Mouse (Mus musculus) gastrocnemius, postnatal 14 days (tissue): ENCODE data around the gene Hivep3. TPM values are rescaled to one million over a fixed set of nuclear protein-coding genes. Genes with fewer than 3 reads are reported as not detected.

Experiments
- DNase-seq: peaks from one replicate; pipeline ENCODE4 v3.0.0; 2021; ENCODE audit warnings: mixed read lengths
- intact Hi-C: fragments of 180-260 bp; cut with DNase I; formaldehyde crosslinking; loops from one replicate; pipeline ENCODE4 v1.15.1; 2025; ENCODE audit warnings: low total_unique reads
- total RNA-seq, 2 experiments: library from RNA; stranded (reverse); gene quantifications; 2 replicates each; pipeline ENCODE4 v1.2.3; 2021

Gene Hivep3
- total RNA-seq, 2 experiments from 2014 or later = 2.9 to 3.0 TPM

- intact Hi-C loops = no loop called here
- peak; percentile 77 for DNase-seq
Measured at GRCm38 (mm10) chr4:120148291-120149141, 414.9 kb downstream of the Hivep3 start.

GRCm38 (mm10) chr4:120149142-120149524, 415.5 kb downstream of the Hivep3 start:
- no peak for DNase-seq

GRCm38 (mm10) chr4:120150345-120150920, 416.8 kb downstream of the Hivep3 start:
- intact Hi-C loops = no loop called here
- DNase-seq = no peak

More at GRCm38 (mm10) chr4:120149142-120149524, 415.5 kb downstream of the Hivep3 start:
- intact Hi-C loops = no loop called here

DNA sequence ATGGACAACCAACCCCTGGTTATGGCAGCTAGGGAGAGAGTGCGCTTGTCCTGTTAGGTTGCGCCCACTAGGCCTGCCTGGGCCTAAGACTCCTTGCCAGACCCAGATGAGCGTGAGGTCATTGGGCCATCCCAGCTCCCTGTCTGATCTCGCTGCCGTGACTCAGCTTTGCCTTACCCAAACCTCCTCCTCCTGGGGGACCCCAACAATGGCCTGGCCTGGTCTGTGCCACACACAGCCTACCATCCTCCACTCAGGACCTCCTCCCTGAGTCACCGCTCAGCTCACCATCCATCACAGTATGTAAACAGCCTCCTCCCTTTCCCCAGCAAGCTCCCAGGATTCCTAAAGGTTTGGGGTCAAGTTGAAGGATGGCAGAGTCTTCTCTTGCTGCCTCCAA, 418.3 kb downstream of the Hivep3 start:
- intact Hi-C loops = no loop called here
- DNase-seq = no peak

GRCm38 (mm10) chr4:120152648-120153047, 419.1 kb downstream of the Hivep3 start:
- no peak for DNase-seq
- intact Hi-C loops = no loop called here

DNA sequence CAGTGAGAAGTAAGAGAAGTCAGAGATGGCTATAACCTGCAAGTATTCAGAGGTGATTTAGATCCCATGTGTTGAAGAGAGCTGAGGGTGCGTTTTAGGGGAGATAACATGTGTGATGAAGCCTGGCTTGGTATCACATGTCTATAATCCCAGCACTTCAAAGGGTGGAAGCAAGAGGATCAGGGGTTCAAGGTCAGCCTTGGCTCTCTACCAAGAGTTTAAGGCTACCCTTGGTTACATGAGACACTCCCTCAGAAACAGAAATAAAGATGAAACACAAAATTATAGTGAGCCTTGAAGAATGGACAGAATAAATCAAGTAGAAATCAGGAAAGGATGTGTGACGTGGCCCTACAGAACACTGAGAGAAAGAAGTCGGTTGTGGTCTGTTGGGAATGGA, 420.2 kb downstream of the Hivep3 start:
- DNase-seq = no peak
- intact Hi-C loops = no loop called here

DNA sequence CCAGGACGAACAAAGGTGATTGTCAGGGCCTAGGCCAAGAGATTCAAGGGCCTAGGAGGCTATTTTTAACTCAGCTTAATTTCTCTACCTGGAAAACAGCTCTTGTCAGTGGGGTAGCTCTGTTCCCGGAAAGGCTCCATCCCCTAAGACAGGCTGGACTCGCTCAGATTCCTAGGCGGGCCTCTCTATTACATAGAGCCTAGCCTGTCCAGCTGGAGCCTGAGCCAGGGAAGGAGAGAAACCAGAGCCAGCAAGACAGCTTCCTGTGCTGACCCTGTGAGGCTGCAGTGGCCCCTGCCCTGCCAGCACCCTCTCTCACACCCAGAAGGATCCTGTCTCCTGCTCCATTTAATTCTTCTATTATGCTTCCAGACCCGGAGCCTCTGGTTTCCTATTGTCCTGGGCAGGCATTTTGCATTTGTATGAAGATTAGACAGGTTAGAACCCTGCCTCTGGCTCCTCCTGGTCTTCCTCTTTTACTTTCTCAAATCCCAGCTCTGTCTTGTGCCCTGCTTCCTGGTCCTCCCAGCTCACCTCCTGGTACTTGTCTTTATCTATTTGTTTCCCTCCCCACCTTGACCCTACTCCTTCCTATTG, 425.2 kb downstream of the Hivep3 start:
- intact Hi-C loops = no loop called here
- DNase-seq = peak; percentile 37

DNA sequence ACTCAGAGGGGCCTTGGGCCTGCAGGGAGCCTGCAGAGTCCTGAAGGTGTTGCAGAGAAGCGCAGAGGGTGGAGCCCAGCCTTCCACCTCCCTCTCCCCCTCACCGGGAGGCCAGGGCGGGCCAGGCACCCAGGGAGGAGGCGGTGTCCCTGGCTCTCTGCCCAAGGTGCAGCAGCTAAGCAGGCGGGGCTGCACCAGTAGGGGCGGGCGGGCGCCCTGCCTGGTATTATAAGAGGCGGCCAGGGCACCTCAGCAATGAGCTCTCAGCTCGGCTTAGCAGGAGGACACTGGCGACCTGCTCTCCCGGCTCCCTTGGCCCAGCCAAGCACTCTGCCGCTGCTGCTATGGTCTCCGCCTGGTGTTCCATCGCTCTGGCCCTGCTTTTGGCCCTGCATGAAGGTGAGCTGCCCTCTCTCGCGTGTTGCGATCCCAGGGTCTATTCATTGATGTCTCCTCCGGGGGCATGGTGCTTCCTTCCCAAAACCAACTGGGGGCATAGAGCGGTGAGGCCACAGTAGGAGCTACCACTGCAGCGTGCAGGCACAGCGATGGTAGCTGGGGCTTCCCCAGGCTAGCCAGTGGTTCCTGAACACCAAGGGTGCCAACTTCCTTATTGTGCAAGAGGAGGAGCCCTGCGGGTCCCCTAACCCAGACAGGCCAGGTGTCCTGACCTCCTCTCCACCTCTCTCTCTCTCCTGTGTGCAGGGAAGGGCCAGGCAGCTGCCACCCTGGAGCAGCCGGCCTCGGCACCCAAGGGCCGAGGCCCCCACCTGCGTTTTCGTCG, 427.8 kb downstream of the Hivep3 start, which contains the start of gene Edn2:
Gene Edn2 (plus strand): TSS at position 41 of the 784 bp plus-strand sequence.
- intact Hi-C loops = no loop called here

GRCm38 (mm10) chr4:120162586-120162985, 429.0 kb downstream of the Hivep3 start:
- intact Hi-C loops = no loop called here
- no peak for DNase-seq

More for the DNA sequence above, 427.8 kb downstream of the Hivep3 start, which contains the start of gene Edn2:
- peak; percentile 57 for DNase-seq

GRCm38 (mm10) chr4:120163242-120163641, 429.7 kb downstream of the Hivep3 start:
- intact Hi-C loops = no loop called here
- DNase-seq = no peak

DNA sequence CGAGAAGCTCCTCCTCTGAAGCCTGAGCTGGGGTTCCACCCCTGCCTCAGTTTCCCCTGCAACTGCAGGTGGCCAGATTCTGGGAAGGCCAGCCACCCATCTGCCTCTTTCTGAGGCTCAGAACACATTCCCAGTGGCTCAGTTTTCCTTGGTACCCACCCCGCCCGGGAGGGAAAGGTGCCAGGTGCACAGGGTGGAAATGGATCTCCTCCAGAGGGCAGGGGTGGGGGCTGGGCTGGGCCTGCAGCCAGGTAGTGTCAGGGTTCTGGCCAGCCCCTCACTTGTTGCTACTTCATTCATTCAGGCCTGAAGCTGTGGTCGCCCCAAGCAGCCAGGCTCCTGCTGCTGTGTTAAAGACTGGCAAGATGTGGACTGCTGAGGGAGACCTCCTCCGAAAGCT, 430.7 kb downstream of the Hivep3 start:
- no peak for DNase-seq
- intact Hi-C loops = no loop called here

DNA sequence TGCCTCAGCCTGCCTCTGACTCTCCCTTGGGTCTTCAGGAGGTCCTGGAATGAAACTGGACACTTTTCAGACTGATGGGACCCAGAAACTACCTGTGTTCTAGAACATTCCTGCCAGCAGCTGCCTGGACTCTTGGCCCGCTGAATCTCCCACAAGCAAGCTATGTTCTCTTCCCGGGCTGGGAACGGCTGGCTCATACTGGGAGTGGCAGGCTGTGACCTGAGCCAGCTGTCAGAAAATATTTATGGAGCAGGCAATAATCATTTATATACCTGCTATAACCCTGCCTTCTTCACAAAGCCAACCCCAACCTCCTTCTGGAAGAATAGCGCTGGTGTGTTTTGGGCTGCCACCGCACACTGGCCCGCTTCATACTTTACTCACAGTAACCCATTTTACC, 434.2 kb downstream of the Hivep3 start:
- DNase-seq = no peak

GRCm38 (mm10) chr4:120168346-120168745, 434.8 kb downstream of the Hivep3 start:
- intact Hi-C loops = no loop called here
- DNase-seq = no peak

More for the DNA sequence above, 434.2 kb downstream of the Hivep3 start:
- intact Hi-C loops = no loop called here

DNA sequence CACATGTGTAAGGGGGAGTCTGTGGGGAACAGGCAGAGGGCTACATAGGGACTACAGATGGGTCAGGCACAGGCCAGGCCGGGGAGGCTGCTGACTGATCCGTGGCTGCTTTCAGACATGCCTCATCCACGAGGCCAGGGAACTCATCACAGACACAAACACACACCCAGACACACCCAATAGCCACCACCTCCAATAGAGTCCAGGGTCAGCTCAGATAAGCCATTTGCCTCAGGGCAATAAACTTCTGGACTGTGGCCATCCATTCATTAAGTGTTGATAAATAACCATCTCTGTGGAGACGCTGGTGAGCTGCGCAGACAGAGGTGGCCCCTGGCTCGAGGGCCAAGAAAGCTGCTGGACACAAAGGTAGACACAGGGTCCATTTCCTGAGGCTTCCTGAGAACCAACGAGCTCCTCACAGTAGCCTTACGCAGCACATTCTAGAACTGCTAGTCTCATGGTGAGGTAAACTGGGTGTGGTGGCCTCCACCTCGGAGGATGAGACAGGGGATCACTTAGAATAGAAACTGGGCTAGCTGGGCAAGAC, 436.9 kb downstream of the Hivep3 start:
- DNase-seq = no peak
- intact Hi-C loops = no loop called here

GRCm38 (mm10) chr4:120172050-120172684, 438.6 kb downstream of the Hivep3 start:
- no peak for DNase-seq

DNA sequence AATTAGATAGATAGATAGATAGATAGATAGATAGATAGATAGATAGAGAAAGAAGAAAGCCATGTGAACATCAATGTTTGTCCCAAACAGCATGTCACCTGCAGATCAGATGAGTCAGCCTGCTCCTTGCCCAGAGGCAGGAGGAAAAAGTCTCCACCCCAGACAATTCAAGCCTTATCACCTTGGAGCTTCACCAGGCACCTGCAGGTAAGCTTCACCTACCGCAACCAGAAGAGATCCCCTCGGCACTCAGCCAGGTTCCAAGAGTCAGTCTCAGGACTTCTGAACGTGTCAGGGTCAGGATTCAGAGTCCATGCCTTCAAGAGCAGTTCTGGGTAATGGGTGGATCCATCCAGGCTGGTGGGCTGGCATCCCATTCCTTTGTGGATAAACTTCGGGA, 445.5 kb downstream of the Hivep3 start:
- DNase-seq = no peak
- intact Hi-C loops = no loop called here

More at GRCm38 (mm10) chr4:120172050-120172684, 438.6 kb downstream of the Hivep3 start:
- intact Hi-C loops = no loop called here

DNA sequence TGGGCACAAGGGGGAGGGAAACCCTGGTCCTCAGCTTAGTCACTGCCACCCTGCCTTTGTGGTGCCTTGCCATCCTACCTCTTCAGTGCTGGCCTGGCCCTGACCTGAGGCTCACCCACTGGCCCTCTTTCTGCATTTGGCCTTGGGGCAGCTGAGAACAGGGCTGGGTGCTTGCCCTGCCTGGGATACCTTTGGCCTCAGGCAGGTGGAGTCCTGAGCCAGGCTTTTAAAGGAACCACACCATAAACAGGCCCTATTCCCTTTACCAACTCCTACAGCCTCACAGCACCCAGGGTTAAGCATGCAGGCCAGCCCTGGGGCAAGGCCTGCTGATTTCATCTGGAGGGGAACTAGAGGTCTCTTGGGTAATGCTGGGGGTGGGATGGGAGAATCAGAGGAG, 447.0 kb downstream of the Hivep3 start:
- no peak for DNase-seq
- intact Hi-C loops = no loop called here

DNA sequence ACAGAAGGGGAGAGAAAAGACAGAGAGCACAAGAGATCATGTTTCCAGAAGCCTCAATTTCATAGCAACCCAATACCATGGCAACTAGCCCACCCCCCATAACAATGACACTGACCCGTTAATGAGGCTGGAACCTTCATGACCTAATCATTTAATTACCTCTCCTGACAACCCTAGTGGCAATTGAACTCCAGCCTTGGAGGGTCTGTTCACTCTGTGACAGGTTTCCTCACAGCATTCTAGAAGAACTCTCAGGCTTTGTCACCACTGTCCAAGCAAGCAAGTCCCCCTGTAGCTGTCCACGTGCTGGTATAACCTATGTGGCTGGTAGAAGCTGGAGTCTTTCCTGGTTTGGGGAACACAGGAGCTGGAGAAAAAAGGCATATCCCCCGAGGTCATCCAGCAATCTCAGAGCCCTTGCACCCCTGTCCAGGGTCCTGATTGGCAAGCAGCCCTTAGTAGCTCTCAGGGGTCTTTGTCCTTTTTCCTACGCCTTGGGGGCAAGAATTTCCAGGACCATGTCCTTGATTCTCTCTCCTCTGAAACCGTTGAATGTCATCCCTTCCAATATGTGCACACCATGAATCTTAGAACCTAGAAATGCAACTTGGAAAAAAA, 450.9 kb downstream of the Hivep3 start:
- intact Hi-C loops = no loop called here
- no peak for DNase-seq

DNA sequence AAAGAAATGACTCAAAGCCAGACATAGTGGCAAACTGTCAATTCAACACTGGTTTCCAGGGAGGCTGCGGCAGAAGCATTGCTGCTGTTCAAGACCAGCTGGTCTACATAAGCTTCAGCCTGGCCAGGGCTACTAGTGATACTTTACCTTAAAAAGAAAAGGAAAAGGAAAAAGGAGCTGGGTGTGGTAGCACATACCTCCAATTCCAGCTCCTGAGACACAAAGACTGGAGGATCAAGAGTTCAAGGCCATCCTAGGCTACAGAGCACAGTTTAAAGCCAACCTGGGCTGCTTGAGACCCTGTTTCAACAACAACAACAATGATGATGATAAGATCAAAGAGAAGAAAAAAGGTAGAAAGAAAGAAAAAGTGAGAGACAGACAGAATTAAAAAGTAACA, 452.9 kb downstream of the Hivep3 start:
- no peak for DNase-seq
- intact Hi-C loops = no loop called here
